Mouse (Mus musculus) cortical plate, adult 2 months (tissue): ENCODE measurements at regions not wholly inside any gene's neighbourhood (a gene's known extent, or its start where the extent isn't known, plus 50 kb on each side); places are given as distances from the start of the nearest gene placed in this dataset.

Source experiments
- H3K27ac ChIP-seq: fragments of 200-500 bp; 2 replicates; pipeline ENCODE4 v1.5.1; 2012; ENCODE audit warnings: low read length, control low read depth, inconsistent platforms; ENCODE audit not compliant: insufficient read depth
- H3K4me1 ChIP-seq: fragments of 200-500 bp; 2 replicates; pipeline ENCODE4 v1.6.1; 2011; ENCODE audit warnings: low read length; ENCODE audit not compliant: control insufficient read depth, insufficient read depth
- H3K4me3 ChIP-seq: fragments of 200-500 bp; 2 replicates; pipeline ENCODE4 v1.5.1; 2011; ENCODE audit warnings: mild to moderate bottlenecking, low read length, control low read depth; ENCODE audit not compliant: insufficient read depth
- CTCF ChIP-seq: fragments of 200-500 bp; IDR thresholded peaks from 2 replicates; pipeline ENCODE4 v1.5.1; 2011; ENCODE audit warnings: mild to moderate bottlenecking, control low read depth, low read length; ENCODE audit not compliant: insufficient read depth; ENCODE audit errors: extremely low read depth
- POLR2A ChIP-seq: fragments of 200-500 bp; IDR thresholded peaks from 2 replicates; pipeline ENCODE4 v1.6.1; 2011; ENCODE audit warnings: mild to moderate bottlenecking, low read length, control low read depth; ENCODE audit not compliant: insufficient read depth; ENCODE audit errors: extremely low read depth

DNA sequence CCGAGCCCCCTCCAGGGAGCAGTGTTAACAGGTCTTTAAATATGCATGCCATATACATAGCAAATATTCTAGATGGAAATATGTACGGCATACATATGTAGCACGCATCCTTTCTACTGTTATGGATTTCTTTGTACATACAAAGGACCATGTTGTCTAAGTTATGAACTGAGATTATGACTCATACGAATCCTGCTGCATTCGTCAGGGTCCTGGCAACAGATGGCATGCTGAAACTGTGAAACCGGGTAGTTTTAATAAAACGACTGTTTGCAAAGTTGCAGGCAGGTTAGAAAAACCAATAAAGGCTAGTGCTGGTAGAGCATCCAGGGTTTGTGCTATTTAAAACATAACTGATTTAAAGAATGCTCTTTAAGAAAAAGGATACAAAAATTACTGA is 88.8 kb upstream of the Tlk1 start:
- TF ChIP-seq POLR2A (no peak), CTCF (no peak)
- Histone ChIP-seq H3K4me1 (peaks cover 4% of the 10 kb centered on the region), H3K4me3 (no peak overlapping the region), H3K27ac (no peak overlapping the region)

DNA sequence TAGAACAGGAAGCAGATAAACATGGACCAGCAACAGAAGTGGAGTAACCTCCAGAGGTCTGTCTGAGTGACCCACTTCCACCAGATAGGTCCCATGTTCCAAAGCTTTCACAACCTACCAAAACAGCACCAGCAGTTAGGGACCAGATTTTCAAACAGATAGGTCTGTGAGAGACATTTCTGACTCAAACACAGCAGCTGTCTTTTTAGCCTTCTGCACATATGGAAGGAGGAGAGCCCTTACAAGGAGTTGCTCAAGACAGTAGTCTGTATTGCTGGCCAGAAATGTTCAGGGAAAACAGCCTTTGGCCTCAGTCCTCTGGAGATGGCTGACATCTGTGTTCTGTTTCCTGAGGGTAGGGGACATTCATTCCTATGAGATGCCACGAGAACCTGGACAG is 83.9 kb upstream of the Tlk1 start:
- Histone ChIP-seq H3K4me1 (peaks cover 2% of the 10 kb centered on the region; the same call in 1 of the 2 replicates), H3K27ac (no peak overlapping the region), H3K4me3 (no peak overlapping the region)
- TF ChIP-seq POLR2A (no peak), CTCF (no peak)

DNA sequence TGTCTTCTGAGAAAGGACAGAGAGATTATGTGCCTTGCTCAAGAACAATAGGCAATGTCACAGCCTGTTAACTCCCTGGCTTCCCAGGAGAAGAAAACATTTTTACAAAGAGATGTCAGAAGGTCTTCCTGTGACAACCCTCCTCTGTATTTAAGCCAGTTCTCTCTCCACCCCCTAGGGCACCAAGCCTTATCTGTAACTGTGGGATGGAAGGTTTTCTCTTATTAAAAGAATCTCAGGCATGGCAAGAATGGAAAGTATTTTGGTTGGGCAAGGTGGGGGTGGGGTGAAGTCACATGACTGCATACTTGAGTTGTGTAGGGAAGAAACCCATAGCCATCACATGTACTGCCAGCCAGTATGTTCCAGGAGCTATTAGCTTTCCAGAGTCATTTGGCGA is 83.1 kb upstream of the Tlk1 start:
- TF ChIP-seq POLR2A: no peak
- no peak for TF ChIP-seq CTCF
- Histone ChIP-seq H3K27ac (no peak overlapping the region), H3K4me3 (no peak overlapping the region), H3K4me1 (no peaks in the 10 kb centered on the region)

DNA sequence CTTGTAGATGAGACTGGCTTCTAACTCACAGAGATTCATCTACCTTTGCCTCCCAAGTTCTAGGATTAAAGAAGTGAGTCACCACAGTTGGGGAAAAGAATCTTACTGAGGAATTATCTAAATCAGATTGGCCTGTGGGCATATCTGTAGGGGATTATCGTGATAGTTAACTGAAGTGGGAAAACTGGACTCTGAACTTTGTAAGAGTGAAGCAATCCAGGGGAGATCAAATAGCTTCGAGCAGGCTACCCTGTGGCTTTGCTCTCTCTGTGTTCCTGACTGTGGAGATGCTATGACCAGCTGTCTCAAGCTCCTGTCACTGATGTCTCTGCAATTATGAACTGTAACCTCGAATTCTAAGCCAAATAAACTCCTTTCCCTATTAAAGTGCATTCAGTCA is 80.7 kb upstream of the Tlk1 start:
- H3K4me3 ChIP-seq: no peak overlapping the region
- TF ChIP-seq POLR2A (no peak), CTCF (no peak)
- H3K4me1 ChIP-seq: no peaks in the 10 kb centered on the region
- no peak overlapping the region for H3K27ac ChIP-seq

DNA sequence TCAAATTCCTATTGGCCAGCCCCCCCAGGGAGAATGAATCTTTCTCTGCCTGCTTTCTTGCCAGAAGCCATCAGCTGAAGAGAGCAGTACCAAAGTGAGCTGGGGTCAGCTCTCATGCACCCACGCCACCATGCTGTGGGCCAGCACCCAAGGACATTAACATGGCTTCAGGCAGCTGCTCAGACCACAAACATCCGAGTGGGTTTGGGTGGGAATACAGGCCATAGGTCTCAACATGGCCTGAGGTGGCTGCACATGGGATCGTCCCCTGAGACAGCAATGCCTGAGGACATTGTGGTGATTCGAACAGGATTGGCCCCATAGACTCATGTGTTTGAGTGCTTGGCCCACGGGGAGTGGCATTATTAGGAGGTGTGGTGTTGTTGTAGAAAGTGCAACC is 78.9 kb upstream of the Tlk1 start:
- Histone ChIP-seq H3K4me1 (0 out of 2 replicates have a peak, but pooled peaks cover 1% of the 10 kb centered on the region), H3K27ac (no peak overlapping the region), H3K4me3 (no peak overlapping the region)
- TF ChIP-seq POLR2A: no peak

DNA sequence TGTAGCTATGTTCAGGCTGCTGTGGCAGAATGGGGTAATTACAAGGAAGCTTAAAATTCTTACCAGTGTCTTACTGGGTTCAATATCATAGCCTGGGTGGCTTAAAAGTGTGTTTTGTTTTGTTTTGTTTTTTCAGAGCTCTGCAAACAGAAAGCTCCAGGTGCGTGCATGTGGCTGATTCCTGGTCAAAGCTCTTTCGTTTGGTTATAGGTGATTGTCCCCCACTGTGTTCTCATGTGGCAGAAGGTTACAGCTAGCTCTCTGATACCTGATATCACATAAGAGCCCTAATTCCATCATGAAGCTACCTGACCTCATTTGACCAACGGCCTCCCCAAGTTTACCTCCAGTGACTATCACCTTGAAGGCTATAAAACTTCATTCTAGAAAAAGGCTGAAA is 76.7 kb upstream of the Tlk1 start:
- TF ChIP-seq POLR2A (no peak), CTCF (no peak)

DNA sequence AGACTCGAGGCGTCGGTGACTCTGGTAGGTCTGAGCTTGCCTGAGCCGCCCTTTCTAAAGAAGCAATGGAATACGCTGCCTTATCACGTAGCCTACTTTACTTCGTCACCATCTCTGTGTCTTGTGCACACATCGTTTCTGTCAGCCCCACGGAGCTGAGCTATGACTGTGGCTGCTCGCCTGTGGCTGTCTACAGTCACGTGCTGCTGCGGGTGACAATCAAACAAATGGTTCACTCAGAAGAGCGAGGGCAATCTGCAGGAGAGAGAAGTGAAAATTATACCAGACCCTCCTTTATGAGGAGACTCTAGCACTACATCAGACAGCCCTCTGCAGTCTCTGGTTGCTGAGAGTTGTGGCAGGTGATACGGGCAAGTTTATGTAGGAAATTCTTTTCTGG is 76.0 kb upstream of the Tlk1 start:
- H3K4me1 ChIP-seq: peaks cover 6% of the 10 kb centered on the region; the same call in 1 of the 2 replicates
- no peak overlapping the region for H3K4me3 ChIP-seq
- 0 out of 2 replicates have a peak, but pooled peaks have one; percentile 7 for TF ChIP-seq POLR2A
- TF ChIP-seq CTCF: no peak
- H3K27ac ChIP-seq: no peak overlapping the region

More for the DNA sequence above, 76.7 kb upstream of the Tlk1 start:
- Histone ChIP-seq H3K27ac (no peak overlapping the region), H3K4me3 (no peak overlapping the region), H3K4me1 (peaks cover 6% of the 10 kb centered on the region; the same call in 1 of the 2 replicates)

DNA sequence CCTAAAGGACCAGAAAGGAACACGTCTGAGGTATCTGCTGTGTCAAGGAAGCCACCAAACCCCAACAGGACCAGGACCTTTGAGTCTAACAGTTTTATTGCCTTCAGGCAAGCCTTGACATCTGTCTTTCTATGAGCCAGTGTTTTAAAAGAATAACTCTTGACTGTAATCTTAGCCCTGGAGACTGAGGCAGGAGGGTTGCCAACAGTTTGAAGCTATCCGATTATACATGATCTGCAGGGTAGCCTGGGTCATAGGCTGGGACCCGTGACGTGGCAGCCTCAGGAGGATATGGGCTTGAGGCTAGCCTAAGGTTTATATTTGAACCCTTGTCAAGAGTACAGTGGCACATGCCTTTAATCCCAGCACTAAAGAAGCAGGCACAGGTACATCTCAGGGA is 73.5 kb upstream of the Tlk1 start:
- TF ChIP-seq CTCF (no peak), POLR2A (no peak)
- Histone ChIP-seq H3K27ac (peak overlapping the region; percentile 37; the same call in 1 of the 2 replicates), H3K4me1 (peaks cover 6% of the 10 kb centered on the region; the same call in 1 of the 2 replicates), H3K4me3 (no peak overlapping the region)

DNA sequence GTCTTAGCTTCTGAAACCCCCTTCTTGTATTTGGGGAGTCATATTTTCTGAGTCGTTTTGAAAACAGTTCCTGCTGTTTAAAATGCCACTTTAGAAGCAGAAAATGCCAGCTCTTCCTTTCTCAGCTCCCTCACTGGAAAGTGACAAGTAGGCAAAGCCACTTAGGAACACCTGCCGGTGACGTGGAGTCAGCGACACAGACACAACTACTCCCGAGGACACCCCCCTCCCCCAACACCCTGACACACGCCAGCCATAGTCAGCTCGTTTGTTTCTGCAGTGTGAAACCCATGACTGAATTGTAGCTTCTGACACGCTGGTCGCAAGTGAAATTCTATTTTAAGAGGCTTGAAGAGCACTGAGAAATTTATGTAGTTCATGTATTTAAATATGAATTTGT is 72.9 kb upstream of the Tlk1 start:
- TF ChIP-seq CTCF (no peak), POLR2A (no peak)
- Histone ChIP-seq H3K4me1 (peaks cover 6% of the 10 kb centered on the region; the same call in 1 of the 2 replicates), H3K27ac (peak overlapping the region; percentile 62; the same call in 1 of the 2 replicates), H3K4me3 (no peak overlapping the region)

DNA sequence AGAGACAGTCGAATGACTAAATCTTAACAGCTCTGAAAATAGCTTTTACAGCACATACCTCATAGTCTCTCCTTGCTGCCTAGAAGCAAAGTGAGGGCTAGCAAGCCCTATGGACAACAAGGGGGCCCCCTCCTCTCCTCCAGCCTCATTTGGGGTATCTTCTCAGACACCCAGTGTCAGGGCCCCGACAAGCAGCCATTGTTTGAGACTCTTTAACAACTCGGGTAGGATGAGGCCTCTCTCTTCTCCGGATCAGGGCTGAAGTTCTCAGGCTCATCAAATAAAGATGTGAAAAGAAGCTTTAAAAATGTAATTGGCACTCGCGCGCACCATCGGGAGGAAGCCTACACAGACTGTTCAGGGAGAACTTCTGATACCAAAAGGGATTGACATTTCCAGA is 71.8 kb upstream of the Tlk1 start:
- TF ChIP-seq CTCF (no peak), POLR2A (no peak)
- Histone ChIP-seq H3K27ac (no peak overlapping the region), H3K4me3 (no peak overlapping the region), H3K4me1 (peaks cover 6% of the 10 kb centered on the region; the same call in 1 of the 2 replicates)
